Mouse (Mus musculus) megakaryocyte, embryonic 14.5 days (primary cell): ENCODE data around the gene Edrf1.

Experiments used
- FLI1 ChIP-seq: IDR thresholded peaks from 2 replicates; pipeline ENCODE4 v1.6.1; 2012; ENCODE audit warnings: low read length, inconsistent platforms, mixed read lengths
- GATA1 ChIP-seq: IDR thresholded peaks from 3 replicates; pipeline ENCODE4 v1.6.1; 2012; ENCODE audit warnings: mixed read lengths, low read length, inconsistent platforms, borderline replicate concordance

- TF ChIP-seq GATA1, result no peak
- no peak for TF ChIP-seq FLI1
These were observed 70.0 kb downstream of the Edrf1 start for GRCm38 (mm10) chr7:133707301-133707700.
